Mouse (Mus musculus): ENCODE results near the gene Memo1.

DNA sequence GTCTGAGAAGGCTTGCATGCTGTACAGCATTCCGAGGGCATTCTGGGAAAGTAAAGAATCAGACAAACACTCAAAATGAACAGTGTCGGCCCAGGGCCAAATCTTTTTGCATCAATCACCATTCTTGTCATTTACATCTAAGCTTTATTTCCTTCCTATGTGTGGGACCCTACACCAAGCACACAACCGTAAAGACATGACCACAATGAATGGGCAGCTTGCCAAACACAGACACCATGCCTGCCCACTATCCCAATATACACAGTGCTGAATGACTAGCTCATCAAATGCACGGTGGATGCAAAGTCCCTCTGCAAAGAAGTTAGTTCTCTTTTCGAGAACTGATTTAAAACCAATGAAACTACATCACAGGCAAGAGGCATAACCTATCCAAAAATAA lies 109.1 kb downstream of the Memo1 start:
- TF ChIP-seq CTCF (IDR thresholded peaks at IDR 0.05; ENCODE audit: low read depth) (no peak), EP300 (optimal IDR thresholded peaks at IDR 0.05) (no peak)
